Mouse (Mus musculus) erythroblast, adult 5-6 weeks (primary cell): ENCODE data around the gene Dtx2. TPM values are rescaled to one million over a fixed set of nuclear protein-coding genes. Genes with fewer than 3 reads are reported as not detected.
"Not testable (repeated sequence)": the region's sequence is repeated elsewhere in the genome, so short reads cannot be mapped to it uniquely, and the experiment has no call there.

Source experiments
- ATAC-seq: replicated peaks from 2 replicates; pipeline ENCODE4 v1.8.0; 2016; ENCODE audit warnings: moderate number of reproducible peaks, mild to moderate bottlenecking, moderate TSS enrichment, inconsistent platforms; ENCODE audit not compliant: poor library complexity, low FRiP score, severe bottlenecking
- total RNA-seq, 2 experiments: library from RNA; stranded (forward) in 1 of 2; stranded (reverse) in 1 of 2; fragments of 150-400 nt in 1 of 2; fragments of 200-764, 138-1000 nt in 1 of 2; gene quantifications; 2 replicates each; pipeline versions ENCODE4 v1.2.3 to v1.2.4; 2015 to 2017; ENCODE audit warnings: low replicate concordance in 2 of 2

The Dtx2 gene
- total RNA-seq, 2 experiments from 2014 or later = 2.3 to 22.1 TPM

- ATAC-seq = no peak
Measured at GRCm38 (mm10) chr5:136052861-136053655, 58.5 kb downstream of the Dtx2 start.

- no peak for ATAC-seq
Measured at GRCm38 (mm10) chr5:136054301-136055077, 59.9 kb downstream of the Dtx2 start, which contains the start of gene Upk3bl. Gene Upk3bl (plus strand): TSS chr5:136054492.

- no peak for ATAC-seq
Measured at GRCm38 (mm10) chr5:136056062-136056461, 61.5 kb downstream of the Dtx2 start.

- ATAC-seq = no peak
Measured at GRCm38 (mm10) chr5:136057085-136057484, 62.5 kb downstream of the Dtx2 start.

GRCm38 (mm10) chr5:136061567-136061966, 67.0 kb downstream of the Dtx2 start:
- ATAC-seq = peak; percentile 76

- ATAC-seq = no peak
Measured at GRCm38 (mm10) chr5:136063920-136064319, 69.3 kb downstream of the Dtx2 start.

- ATAC-seq = not testable (repeated sequence)
Measured at GRCm38 (mm10) chr5:136066404-136067148, 72.0 kb downstream of the Dtx2 start.

- ATAC-seq = no peak
Measured at GRCm38 (mm10) chr5:136069411-136069810, 74.8 kb downstream of the Dtx2 start.

- no peak for ATAC-seq
Measured at GRCm38 (mm10) chr5:136073051-136073450, 78.5 kb downstream of the Dtx2 start.

GRCm38 (mm10) chr5:136073526-136073925, 78.9 kb downstream of the Dtx2 start:
- ATAC-seq = no peak

- ATAC-seq = no peak
Measured at GRCm38 (mm10) chr5:136075076-136075475, 80.5 kb downstream of the Dtx2 start.

- no peak for ATAC-seq
Measured at GRCm38 (mm10) chr5:136076284-136076683, 81.7 kb downstream of the Dtx2 start.

GRCm38 (mm10) chr5:136077001-136077550, 82.5 kb downstream of the Dtx2 start:
- no peak for ATAC-seq

- no peak for ATAC-seq
Measured at GRCm38 (mm10) chr5:136078136-136078535, 83.5 kb downstream of the Dtx2 start.

GRCm38 (mm10) chr5:136082345-136082744, 87.7 kb downstream of the Dtx2 start:
- no peak for ATAC-seq

Other genes starting within 250 kb of the Dtx2 start
- gene Styxl1, start 216.4 kb upstream of the Dtx2 start, total RNA-seq (2015; ENCODE audit: low replicate concordance) = not detected in 2 replicates
- gene Styxl1, start 216.4 kb upstream of the Dtx2 start, total RNA-seq (2017; ENCODE audit: low replicate concordance) = not detected in 2 replicates
- gene Mdh2, start 216.3 kb upstream of the Dtx2 start, total RNA-seq (2015; ENCODE audit: low replicate concordance) = 106 and 152 TPM in 2 replicates
- gene Mdh2, start 216.3 kb upstream of the Dtx2 start, total RNA-seq (2017; ENCODE audit: low replicate concordance) = 47.2 and 55.1 TPM in 2 replicates
- gene Srrm3, start 187.9 kb upstream of the Dtx2 start, total RNA-seq (2015; ENCODE audit: low replicate concordance) = not detected in 2 replicates
- not detected in 2 replicates for gene Srrm3, start 187.9 kb upstream of the Dtx2 start, total RNA-seq (2017; ENCODE audit: low replicate concordance)
- not detected in 2 replicates for gene Hspb1, start 106.9 kb upstream of the Dtx2 start, total RNA-seq (2015; ENCODE audit: low replicate concordance)
- gene Hspb1, start 106.9 kb upstream of the Dtx2 start, total RNA-seq (2017; ENCODE audit: low replicate concordance) = not detected in 2 replicates
- 14.8 and 40.5 TPM in 2 replicates for gene Ywhag, start 60.2 kb upstream of the Dtx2 start, total RNA-seq (2015; ENCODE audit: low replicate concordance)
- 17.3 and 17.9 TPM in 2 replicates for gene Ywhag, start 60.2 kb upstream of the Dtx2 start, total RNA-seq (2017; ENCODE audit: low replicate concordance)
- 6.0 and 6.3 TPM in 2 replicates for gene Ssc4d, start 20.3 kb upstream of the Dtx2 start, total RNA-seq (2015; ENCODE audit: low replicate concordance)
- 0.56 TPM in 1 of 2 replicates, not detected in the other for gene Ssc4d, start 20.3 kb upstream of the Dtx2 start, total RNA-seq (2017; ENCODE audit: low replicate concordance)
- not detected in 2 replicates for gene Zp3, start 14.7 kb upstream of the Dtx2 start, total RNA-seq (2015; ENCODE audit: low replicate concordance)
- gene Zp3, start 14.7 kb upstream of the Dtx2 start, total RNA-seq (2017; ENCODE audit: low replicate concordance) = not detected in 2 replicates
- not detected in 2 replicates for gene Upk3b, start 43.7 kb downstream of the Dtx2 start, total RNA-seq (2015; ENCODE audit: low replicate concordance)
- gene Upk3b, start 43.7 kb downstream of the Dtx2 start, total RNA-seq (2017; ENCODE audit: low replicate concordance) = 0.14 TPM in 1 of 2 replicates, not detected in the other
- not detected in 2 replicates for gene Upk3bl, start 59.7 kb downstream of the Dtx2 start, total RNA-seq (2015; ENCODE audit: low replicate concordance)
- not detected in 2 replicates for gene Upk3bl, start 59.7 kb downstream of the Dtx2 start, total RNA-seq (2017; ENCODE audit: low replicate concordance)
- gene Rasa4, start 89.1 kb downstream of the Dtx2 start, total RNA-seq (2015; ENCODE audit: low replicate concordance) = 1.9 and 3.3 TPM in 2 replicates
- 4.3 TPM in 2 replicates for gene Rasa4, start 89.1 kb downstream of the Dtx2 start, total RNA-seq (2017; ENCODE audit: low replicate concordance)
- 34.6 and 42.0 TPM in 2 replicates for gene Polr2j, start 121.8 kb downstream of the Dtx2 start, total RNA-seq (2015; ENCODE audit: low replicate concordance)
- 24.1 and 62.5 TPM in 2 replicates for gene Polr2j, start 121.8 kb downstream of the Dtx2 start, total RNA-seq (2017; ENCODE audit: low replicate concordance)
- 2.9 and 24.2 TPM in 2 replicates for gene Lrwd1, start 141.3 kb downstream of the Dtx2 start, total RNA-seq (2015; ENCODE audit: low replicate concordance)
- 11.9 and 14.8 TPM in 2 replicates for gene Lrwd1, start 141.3 kb downstream of the Dtx2 start, total RNA-seq (2017; ENCODE audit: low replicate concordance)
- gene Alkbh4, start 141.3 kb downstream of the Dtx2 start, total RNA-seq (2015; ENCODE audit: low replicate concordance) = 7.7 and 10.7 TPM in 2 replicates
- 2.2 and 3.4 TPM in 2 replicates for gene Alkbh4, start 141.3 kb downstream of the Dtx2 start, total RNA-seq (2017; ENCODE audit: low replicate concordance)
- gene Orai2, start 175.9 kb downstream of the Dtx2 start, total RNA-seq (2015; ENCODE audit: low replicate concordance) = 6.9 and 13.1 TPM in 2 replicates
- 6.4 and 10.6 TPM in 2 replicates for gene Orai2, start 175.9 kb downstream of the Dtx2 start, total RNA-seq (2017; ENCODE audit: low replicate concordance)
- gene Prkrip1, start 204.2 kb downstream of the Dtx2 start, total RNA-seq (2015; ENCODE audit: low replicate concordance) = 1.5 and 6.1 TPM in 2 replicates
- 4.9 and 14.5 TPM in 2 replicates for gene Prkrip1, start 204.2 kb downstream of the Dtx2 start, total RNA-seq (2017; ENCODE audit: low replicate concordance)